Mouse (Mus musculus) liver, adult 2 months (tissue): ENCODE measurements around the gene Hes7.

Experiments used
- CTCF ChIP-seq: fragments of 200-500 bp; IDR thresholded peaks from 2 replicates; pipeline ENCODE4 v1.5.1; 2011; ENCODE audit warnings: low read depth, low read length, control low read depth
- POLR2A ChIP-seq: fragments of 200-500 bp; IDR thresholded peaks from 2 replicates; pipeline ENCODE4 v1.6.1; 2011; ENCODE audit warnings: low read length, control low read depth; ENCODE audit not compliant: insufficient read depth; ENCODE audit errors: extremely low read depth

DNA sequence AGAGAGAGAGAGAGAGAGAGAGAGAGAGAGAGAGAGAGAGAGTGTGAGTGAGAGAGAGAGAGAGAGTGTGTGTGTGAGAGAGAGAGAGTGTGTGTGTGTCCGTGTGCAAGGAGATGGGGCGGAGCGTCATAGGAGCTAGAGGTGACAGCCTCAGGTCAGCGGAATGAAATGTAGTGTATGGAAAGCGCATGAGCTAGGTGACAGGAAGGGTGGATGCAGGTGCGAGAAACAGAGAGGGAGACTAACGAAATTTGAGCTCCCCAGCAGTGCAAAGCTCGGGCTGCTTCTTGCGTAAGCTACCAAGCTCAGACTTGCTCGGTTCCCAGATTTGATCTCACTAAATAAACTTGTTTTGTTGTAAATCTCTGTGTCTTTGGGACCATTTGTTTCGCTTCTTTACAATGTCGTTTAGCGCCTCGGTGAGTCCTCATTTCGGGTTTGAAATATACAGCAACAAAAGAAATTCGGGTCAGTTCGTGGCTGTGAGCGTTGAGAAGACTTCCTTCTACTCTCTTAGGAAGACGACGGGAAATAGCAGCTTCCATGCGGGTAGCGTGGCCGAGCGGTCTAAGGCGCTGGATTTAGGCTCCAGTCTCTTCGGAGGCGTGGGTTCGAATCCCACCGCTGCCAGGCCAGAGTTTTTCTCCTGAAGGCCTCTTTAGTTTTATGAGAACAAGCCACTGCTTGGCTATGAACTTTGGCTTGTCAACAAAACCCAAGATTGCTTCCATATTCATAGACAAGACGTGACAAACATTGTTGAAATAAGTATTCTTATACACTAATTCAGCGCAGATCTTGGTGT lies 3.7 kb downstream of the Hes7 start:
- TF ChIP-seq CTCF, result no peak
- TF ChIP-seq POLR2A, result no peak
